Mouse (Mus musculus) heart, postnatal 36 days (tissue): ENCODE results near the gene Slc43a2. TPM values are rescaled to one million over a fixed set of nuclear protein-coding genes. Genes with fewer than 3 reads are reported as not detected.
A peak's percentile ranks its signal among the peaks of the same experiment; 100 is the strongest.

ENCODE experiments used
- DNase-seq, 2 experiments: peaks; one replicate each; pipeline ENCODE4 v3.0.0; 2021 to 2022
- intact Hi-C: fragments of 180-260 bp; cut with DNase I; formaldehyde crosslinking; loops from one replicate; pipeline ENCODE4 v1.15.1; 2025
- total RNA-seq, 2 experiments: library from RNA; stranded (reverse); gene quantifications; 2 replicates each; pipeline ENCODE4 v1.2.3; 2021

The Slc43a2 gene
- total RNA-seq, 2 experiments from 2014 or later, result 17.7 to 22.2 TPM

DNA sequence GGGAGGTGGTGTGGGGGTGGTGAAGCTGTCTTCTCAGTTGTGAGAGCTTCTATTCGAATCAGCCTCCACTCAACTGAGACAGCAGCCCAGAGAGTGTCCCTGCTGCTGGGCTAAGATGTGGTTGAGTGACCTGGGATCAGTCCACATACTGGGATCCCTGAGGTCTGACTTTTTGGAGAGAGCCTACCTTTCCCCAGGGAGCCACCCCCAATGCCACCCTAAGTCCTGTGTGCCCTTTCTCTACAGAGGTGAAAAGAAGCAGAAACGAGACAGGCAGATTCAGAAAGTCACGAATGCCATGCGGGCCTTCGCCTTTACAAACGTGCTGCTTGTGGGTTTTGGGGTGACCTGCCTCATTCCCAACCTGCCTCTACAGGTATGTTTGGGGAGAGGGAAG, 36.6 kb downstream of the Slc43a2 start:
- no peak for DNase-seq

DNA sequence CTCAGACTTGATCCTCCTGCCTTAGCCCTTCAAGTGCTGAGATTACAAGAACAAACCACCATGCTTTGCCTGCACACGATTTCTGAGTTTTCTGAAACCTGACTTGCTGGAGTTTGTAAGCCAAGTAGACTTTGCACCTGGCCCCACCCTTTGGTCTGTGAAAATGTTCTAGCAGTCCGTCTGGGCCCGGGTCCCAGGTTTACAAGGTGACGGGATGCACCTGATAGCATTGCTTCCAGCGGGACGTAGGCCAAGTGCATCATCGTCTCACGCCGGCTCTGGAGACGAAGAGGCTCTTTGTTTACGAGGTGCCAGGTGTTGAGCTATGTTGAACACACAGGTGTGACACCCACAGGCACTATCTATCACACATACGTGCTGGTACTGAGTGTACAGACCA, 37.5 kb downstream of the Slc43a2 start:
- DNase-seq, result no peak
- intact Hi-C loops, result no loop called here

More for the DNA sequence above, 36.6 kb downstream of the Slc43a2 start:
- intact Hi-C loops, result no loop called here

DNA sequence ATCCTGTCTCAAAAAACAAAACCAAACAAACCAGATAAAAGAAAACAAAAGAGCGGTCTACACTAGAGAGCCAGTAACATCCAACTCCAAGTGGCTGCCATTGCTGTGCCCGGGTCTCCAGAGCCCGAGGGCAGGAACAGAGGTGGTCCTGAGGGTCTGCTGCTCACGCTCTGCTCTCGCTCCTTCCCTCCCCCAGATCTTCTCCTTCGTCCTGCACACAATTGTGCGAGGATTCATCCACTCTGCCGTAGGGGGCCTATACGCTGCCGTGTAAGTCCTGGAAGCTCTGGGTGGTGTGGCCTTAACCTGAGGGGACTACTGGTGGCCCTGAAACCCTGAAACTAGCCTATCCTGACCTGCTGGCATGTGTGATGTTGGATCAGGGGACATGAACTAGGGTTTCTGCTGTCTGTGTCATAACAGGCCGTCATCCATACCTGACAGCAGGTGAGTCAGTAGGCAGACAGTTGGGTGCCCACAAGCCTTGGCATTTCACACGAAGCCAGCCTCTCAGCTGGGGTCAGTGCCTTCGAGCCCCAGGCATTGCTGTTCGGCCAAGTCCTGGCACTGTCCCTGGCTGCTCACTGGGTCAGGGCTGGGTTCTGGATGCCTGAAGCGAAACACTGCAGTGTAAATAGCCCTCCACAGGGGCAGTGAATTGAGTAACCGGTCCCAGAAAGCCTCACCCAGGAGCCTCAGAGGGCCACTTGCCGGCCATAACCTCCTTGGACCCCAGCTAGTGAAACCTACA, 39.1 kb downstream of the Slc43a2 start:
- DNase-seq, result no peak
- intact Hi-C loops, result loop anchor here (5.0 to 10.0 kb wide), 2 partner anchors 118 to 376 kb away; partner anchors contain the start of genes Dph1, Rtn4rl1 and Wdr81

DNA sequence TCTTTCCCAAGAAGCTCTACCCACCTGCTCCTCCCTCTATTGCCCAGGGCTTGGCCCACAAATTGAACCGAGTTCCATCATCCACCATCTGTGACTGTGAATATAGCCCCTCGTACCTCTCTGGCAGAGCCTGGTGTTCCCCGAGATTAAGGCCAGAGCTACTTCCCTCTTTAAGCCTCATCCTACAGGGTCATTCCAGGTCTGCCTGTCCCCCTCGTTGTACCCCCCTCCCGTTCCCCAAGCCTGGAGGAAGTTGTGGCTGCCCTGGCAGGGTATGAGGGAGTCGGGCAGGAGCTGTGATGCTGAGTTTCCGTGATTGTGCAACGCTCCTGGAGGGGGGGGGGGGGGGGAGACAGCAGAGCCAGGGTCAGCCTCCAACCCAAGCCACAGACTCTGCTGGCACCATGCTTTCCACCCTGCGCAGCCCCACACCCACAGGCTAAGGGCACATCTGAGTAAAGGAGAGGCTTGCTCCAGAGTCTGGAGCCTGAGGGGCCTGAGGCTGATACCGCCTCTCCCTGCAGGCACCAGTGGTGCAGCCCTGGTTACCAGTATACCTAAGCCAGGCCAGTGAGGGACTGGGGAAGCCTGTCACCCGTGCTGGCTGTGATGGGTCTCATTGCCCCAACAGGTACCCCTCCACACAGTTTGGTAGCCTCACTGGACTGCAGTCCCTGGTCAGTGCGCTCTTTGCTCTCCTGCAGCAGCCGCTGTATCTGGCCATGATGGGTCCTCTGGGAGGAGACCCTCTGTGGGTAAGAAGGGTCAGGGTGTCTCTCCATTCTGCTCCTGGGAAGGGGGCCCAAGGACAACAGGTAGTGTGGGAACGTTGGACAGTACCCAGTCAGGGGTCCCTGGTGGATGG, 39.9 kb downstream of the Slc43a2 start:
- intact Hi-C loops, result loop anchor here (5.0 to 10.0 kb wide), 2 partner anchors 119 to 377 kb away; partner anchors contain the start of genes Dph1, Rtn4rl1 and Wdr81
- peak; percentile 40 to 54 for DNase-seq

DNA sequence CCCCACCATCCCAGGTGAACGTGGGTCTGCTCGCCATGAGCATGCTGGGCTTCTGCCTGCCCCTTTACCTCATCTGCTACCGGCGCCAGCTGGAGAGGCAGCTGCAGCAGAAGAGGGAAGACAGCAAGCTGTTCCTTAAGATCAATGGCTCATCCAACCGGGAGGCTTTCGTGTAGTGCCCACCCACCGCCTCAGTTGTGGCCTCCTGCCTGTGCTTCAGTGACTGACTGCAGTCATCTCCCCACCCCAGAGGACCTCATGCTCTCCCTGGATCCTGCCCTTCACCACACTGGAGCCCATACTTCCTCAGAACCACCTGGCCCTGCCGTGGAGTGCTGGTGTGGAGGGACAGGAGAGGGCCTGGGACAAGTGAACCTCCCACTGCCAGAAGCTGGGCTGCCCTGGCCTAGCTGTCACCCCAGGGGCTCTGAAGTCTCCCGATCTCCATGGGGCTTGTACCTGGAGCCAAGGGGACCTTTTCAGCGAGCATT, 40.9 kb downstream of the Slc43a2 start:
- intact Hi-C loops, result loop anchor here (2.0 to 10.0 kb wide), 3 partner anchors 120 to 378 kb away; partner anchors contain the start of genes Dph1, Rtn4rl1 and Wdr81
- no peak for DNase-seq

DNA sequence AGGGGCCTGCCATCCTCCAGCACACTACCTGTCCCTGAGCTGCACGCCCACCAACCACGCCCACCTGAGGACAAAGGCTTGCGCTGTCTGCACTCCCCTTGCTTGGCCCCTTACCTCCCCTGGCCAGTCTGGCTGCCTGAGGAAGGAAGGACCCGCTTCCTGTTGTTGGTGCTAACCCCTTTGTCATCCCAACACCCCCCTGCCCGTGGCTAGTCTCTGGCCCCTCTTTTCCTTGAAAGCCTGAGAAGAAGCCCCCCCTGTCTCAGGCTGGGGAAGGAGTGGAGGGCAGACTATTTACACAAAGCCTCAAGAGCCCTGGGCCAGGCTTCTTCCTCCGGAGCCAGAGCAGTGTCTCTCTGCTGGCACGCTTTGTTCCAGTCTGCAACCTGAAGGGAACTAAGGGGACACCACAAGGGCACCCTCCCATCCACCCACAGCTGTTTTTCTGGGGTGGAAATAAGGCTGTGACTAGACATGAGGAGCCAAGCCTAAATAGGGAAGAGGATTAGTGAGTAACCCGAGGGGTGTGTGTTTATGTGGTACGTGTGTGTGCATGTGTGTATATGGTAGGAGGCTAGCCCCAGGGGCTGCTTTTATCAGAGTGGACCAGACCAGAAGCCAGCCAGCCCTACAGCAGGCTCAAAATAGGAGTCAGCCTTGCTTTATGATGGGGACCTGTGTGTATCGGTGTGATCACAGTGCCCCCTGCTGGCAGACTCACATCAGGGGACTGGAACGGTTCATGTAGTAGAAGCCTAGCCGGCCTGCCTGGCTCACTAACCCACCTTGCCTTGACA, 41.6 kb downstream of the Slc43a2 start:
- intact Hi-C loops, result loop anchor here (1.0 to 10.0 kb wide), 4 partner anchors 43 to 378 kb away; partner anchors contain the start of genes Dph1, Rtn4rl1 and Wdr81
- DNase-seq, result peak; percentile 92 to 96

DNA sequence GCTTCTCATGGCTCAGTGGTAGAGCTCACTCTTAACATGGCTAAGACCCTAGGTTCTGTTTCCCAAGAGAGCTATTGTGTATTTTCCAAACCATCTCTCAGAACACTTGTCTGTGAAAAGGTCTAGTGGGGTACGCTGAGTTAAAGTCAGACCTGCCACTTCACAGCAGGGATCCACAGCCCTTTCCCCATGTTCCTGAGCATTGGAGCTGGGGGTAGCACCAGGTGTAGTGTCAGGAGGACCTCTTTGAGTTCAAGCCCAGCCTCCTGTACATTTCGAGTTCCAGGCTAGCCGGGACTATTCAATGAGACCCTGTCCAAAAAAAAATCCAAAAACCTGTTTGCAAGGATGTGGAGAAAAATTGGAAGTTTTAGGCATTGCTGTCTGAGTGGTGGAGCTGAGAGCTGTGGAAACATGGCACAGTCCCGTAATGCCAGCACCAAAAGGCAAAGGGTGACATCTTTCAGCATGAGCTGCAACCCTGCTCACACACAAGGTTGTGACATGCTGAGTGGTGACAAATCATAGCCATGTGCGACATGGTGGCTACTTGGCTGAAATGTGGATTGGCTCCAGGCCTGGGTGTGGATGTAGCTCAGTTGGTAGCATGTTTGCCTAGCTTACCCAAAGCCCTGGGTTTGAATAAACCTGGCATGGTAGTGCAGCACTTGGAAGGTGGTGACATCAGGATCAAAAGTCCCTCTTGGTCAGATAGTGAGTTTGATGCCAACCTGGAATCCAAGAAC, 43.1 kb downstream of the Slc43a2 start:
- DNase-seq, result no peak
- intact Hi-C loops, result loop anchor here (5.0 to 10.0 kb wide), 2 partner anchors 122 to 380 kb away; partner anchors contain the start of genes Dph1, Rtn4rl1 and Wdr81

DNA sequence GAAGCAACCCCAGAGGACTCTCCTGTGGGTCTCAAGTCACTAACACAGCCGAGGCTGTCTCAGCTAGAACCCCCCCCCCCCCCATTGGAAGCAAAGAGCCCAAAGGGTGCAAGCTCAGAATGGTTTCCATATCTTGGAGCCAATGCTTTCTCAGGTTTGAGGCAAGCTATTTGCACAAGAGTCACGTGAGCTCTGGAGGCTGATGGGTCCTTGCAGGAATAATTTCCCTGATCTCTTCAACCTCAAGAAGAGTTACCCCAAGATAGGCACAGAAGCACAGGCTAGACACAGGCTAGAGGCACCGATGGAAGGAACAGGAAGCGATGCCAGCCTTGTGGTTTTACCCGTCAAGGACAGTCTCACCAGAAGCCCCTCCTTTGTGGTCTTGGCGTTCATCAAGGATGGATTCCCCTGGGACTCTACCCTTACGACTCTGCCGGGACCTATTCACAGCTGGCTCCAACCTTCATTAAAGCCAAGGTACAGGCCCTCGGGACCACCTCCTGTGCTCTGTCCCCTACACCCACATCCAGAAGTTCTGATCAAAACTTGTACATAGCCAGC, 44.1 kb downstream of the Slc43a2 start:
- no peak for DNase-seq
- intact Hi-C loops, result loop anchor here (10.0 kb wide), 1 partner anchor 381 kb away; the partner anchor contains the start of genes Dph1 and Rtn4rl1

DNA sequence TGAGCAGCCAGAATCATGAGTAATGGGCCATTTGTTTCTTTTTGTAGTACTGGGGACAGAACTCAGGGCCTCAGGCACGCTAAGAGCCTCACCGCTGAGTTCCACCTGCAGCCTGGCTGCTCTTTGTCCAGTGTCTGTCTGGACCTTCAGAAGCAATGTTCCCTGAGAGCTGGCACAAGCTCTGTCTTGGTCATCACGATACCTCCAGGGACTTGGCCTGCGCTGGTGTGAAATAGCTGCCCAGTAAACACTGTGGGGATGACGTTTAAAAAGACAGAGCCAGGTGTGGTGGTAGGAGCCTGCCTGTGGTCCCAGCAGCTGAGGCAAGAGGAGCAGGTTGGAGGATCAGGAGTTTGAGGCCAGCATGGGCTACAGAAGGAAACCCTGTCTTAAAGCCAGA, 47.1 kb downstream of the Slc43a2 start:
- intact Hi-C loops, result loop anchor here (10.0 kb wide), 1 partner anchor 384 kb away; the partner anchor contains the start of genes Dph1 and Rtn4rl1
- no peak for DNase-seq

DNA sequence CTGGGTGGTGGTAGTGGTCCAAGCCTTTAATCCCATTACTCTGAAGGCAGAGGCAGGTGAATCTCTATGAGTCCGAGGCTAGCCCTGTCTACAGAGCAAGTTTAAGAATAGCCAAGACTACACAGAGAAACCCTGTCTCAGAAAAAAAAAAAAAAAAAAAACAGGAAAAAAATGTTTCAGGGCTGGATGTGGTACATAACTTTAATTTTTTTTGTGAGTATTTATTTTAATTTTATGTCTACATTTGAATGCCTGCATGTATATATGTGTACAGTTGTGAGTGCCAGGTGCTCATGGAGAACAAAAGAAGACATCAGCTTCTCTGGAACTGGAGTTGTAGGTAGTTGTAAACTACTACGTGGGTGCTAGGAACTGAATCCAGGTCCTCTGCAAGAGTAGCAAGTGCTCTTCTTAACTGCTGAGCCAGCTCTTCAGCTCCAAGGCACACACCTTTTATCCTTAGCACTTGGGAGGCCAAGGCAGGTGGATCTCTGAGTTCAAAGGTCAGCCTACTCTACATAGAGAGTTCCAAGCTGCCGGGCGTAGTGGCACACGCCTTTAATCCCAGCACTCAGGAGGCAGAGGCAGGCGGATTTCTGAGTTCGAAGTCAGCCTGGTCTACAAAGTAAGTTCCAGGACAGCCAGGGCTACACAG, 50.1 kb downstream of the Slc43a2 start:
- intact Hi-C loops, result no loop called here

DNA sequence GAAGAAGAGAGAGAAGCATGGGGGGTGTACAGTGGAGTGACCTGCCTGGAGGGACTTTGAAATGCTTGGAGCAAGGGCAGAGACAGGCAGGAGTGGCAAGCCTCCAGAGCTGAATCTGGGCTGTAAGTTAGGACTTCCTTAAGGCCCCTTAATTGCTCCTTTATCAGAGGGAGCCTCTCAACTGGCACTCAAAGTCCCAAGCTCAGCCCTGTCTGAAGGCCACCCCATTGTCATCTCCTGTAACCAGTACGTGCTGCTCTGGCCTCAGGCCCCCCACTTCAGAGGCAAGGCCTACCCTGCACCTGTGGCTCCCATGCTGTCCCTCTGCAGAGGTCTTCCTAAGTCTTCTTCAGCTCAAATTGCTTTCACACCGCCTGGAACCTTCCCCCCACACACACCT, 52.0 kb downstream of the Slc43a2 start:
- intact Hi-C loops, result no loop called here
- no peak for DNase-seq

More for the DNA sequence above, 50.1 kb downstream of the Slc43a2 start:
- DNase-seq, result no peak

DNA sequence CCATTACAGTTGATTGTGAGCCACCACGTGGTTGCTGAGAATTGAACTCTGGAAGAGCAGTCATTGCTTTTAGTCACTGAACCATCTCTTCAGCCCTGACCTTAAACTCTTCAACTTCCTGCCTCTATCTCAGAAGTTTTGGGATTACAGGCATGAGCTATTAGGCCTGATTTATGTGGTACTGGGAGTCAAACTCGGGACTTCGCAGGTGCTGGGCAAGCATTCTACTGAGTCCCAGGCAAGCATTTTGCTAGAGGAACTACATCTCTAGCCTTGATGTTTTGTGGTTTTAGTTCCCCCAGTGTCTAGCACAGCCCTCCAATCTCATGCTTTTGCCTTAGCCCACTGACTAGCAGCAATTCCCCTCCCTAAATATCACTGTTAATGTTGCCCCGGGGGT, 53.6 kb downstream of the Slc43a2 start:
- intact Hi-C loops, result no loop called here

DNA sequence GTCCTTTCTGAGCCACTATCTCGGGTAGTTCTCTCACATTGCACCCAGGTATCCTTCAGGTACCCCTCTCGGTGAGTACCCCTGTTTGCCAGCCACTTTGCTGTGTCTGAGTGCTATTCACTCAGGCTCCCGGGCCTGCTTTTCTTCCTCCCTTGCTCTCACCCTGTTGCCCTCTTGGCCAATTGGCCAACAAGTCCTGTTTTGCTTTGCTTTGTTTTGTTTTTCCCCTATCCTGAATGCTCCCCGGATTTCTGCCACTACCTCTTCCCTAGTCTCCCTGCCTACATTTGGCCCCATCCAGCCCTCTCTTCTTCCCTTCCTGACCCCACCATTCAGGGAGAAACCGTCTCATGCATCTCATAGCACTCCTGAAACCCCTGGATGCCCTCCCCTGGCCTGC, 54.5 kb downstream of the Slc43a2 start:
- intact Hi-C loops, result no loop called here
- DNase-seq, result no peak

More for the DNA sequence above, 53.6 kb downstream of the Slc43a2 start:
- no peak for DNase-seq

DNA sequence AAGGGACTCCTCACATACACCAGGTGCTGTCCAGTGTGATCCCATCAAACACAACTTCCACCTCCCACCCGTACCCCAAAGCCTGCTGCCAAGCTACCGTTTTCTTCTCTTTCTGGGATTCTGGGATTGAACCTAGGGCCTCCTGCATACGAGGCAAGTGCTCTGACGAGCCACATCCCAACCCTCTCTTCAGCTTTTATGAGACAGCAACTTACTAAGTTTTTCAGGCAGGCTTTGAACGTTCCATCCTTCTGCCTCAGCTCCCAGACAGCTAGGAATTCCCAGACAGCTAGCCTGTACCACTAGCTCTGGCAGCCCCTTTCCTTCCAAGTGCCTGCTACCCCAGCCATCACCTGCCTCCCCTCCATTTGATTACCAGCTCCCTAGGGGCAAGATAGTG, 55.5 kb downstream of the Slc43a2 start:
- intact Hi-C loops, result no loop called here
- DNase-seq, result no peak

DNA sequence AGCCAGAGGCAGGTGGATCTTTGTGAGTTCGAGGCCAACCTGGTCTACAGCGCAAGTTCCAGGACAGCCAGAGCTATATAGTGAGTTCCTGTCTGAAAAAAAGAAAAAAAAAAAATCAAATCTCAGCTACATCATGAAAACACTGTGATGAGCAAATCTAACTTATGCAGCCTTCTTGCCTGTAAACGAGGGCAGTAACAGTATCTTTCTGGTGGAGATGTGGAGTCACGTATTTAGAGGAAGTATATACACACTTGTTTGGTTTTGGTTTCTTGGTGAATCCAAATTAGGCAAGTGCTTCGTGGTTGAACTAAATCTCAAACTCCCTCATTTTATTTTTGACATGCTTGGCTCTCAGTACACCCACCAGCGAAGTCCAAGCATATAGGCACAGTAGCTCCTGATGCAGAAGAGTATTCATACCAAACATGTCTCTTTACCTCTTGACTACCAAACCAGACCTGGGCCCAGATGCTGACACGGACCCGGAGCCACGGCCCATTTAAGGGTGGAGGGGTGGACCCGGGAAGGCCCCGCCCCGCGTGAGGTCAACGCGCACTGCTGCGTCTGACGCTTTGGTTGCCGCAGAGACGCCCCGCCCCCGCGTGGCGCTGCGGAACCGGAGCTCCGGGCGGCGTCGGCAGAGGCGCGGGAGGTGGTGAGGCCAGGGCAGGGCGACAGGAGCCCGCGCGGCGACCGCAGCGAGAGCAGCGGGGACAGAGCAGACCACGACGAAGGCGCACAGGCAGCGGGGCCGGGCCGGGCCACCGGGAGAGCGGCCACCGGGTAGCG, 56.2 kb downstream of the Slc43a2 start, which contains the start of gene Pitpna:
TSS of gene Pitpna (plus strand) at position 605 of the 792 bp plus-strand sequence.
- intact Hi-C loops, result no loop called here
- peak; percentile 95 to 97 for DNase-seq

DNA sequence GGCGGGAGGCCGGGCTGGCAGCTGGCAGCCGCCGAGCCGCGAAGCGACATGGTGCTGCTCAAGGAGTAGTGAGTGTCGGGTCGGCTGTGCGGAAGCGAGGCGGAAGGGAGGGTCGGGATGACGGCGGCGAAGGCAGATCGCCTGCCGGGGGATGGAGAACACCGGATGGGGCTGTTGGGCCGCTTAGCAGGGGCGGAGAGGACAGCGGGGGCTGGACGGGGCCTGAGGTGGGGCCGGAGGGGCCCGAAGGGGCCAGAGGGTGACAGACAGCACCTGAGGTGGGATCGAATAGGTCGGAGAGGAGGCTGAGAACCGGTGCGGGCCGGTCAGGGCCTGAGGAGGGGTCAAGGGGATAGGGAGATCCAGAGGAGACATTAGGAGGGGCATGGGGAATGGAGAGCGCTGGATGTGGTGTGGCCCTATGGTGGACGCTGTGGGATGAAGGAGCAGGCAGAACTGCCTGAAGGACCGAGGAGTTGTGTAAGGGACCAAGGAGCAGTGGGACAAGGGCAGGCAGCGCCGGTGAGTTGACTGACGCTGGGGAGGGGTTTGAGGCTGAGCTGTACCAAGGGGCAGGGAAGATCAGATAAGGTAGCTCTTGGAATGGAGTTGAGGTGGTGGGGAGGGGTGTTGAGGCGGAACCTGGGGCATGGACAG, 56.9 kb downstream of the Slc43a2 start:
- peak in 1 of 2 experiments; percentile 45 for DNase-seq
- intact Hi-C loops, result no loop called here

DNA sequence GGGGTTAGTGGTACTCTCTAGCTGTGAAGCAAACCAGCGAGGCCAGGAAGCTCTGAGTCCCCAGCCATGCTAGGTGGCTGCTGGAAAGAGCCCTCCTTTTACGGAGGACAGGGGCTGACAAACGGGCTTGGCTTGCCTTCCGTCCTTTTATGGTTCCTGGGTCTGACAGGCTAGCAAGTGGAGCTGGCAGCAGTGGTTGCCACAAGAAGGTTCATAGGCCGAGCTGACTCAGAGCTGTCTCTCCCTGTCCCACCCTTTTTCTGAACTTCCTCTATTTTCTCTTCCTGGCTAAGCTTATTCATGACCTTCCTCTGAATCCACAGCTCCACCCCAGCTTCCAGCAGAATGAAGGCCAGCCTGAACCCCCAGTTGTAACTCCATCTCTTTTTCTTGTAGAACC, 61.1 kb downstream of the Slc43a2 start:
- intact Hi-C loops, result loop anchor here (5.0 kb wide), 1 partner anchor 35 kb away; no protein-coding TSS in a partner anchor
- DNase-seq, result no peak
